Mouse (Mus musculus) heart, adult 9 months (tissue): ENCODE data around the gene Bcl2a1a.
"Not testable (repeated sequence)": the region's sequence is repeated elsewhere in the genome, so short reads cannot be mapped to it uniquely, and the experiment has no call there.

Source experiments
- DNase-seq, 2 experiments: peaks; one replicate each; pipeline ENCODE4 v3.0.0; 2022; ENCODE audit warnings: low spot score in 2 of 2

Bcl2a1a gene

DNA sequence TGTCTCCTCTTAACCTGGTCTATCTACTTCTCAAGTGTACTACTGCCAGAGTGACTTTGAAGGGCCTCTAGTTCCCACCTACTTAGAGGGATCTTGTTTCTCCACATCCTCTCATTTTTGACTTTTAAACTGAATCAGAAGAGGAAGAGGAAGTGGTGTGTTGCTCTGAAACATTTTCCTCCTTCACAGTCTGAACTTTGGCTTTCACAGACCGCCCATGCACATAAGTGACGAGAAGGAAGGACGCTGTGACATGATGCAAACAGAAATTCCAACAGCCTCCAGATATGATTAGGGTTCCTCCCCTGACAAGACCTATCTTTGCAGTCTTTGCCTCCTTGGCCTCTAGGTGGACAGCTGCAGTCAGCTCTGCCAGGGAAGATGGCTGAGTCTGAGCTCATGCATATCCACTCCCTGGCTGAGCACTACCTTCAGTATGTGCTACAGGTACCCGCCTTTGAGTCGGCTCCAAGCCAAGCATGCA, at the start of gene Bcl2a1a:
TSS of gene Bcl2a1a (plus strand) at position 231 of the 484 bp plus-strand sequence.
- not testable (repeated sequence) for DNase-seq

DNA sequence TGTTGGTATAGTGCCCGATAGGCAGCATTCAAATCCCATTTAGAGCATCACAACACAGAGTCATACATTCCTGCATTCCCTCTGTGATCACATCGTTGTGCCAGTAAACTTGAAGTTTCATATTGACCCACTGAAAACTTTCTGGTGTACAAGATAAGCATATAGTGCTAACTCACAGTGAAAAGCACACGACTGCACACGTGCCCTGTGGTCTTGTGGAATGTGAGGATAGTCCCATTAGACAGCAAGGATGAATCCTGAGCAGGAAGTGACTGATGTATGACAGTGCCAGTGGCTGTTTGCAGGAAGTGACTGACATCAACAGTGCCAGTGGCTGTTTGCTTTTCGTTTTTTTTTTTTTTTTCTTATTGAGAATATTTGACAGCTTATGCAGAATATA, 40.1 kb upstream of the Bcl2a1a start:
- not testable (repeated sequence) for DNase-seq

DNA sequence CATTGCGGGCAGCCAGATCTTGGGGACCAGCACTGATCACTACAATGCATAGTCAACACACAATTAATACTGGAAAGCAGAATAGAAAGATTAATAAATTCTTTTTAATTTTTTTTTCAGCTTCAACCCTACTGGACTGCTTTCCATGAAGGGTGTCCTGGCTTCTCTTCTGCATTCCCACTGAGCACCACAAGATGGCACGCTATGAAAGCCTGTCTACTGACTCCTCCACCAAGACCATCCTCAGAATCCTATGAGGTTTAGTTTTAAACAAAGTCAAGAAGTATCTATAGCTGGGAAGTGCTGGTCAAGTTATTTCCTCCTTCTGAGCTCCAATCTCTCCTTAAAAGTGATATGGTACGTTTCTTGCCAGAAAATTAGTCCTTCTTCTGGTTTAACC, 18.4 kb upstream of the Bcl2a1a start:
- not testable (repeated sequence) for DNase-seq

DNA sequence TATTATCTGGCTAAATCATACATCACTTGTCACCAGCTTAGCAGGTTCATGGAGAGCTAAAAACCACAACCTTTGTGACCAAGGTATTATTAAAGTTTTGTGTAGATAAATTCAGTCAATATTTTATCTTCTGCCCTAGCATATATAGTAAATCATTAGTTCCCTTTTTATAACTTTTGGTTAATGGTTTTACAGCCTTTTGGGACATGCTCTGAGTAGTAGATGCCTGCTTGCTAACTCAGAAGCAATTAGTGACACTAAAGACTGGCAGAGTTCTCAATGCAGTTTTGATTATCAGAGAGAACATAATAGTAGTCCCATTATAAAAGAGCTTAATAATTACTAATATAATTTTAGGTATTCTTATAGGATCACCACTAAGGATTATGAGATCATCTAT, 5.2 kb upstream of the Bcl2a1a start:
- not testable (repeated sequence) for DNase-seq

DNA sequence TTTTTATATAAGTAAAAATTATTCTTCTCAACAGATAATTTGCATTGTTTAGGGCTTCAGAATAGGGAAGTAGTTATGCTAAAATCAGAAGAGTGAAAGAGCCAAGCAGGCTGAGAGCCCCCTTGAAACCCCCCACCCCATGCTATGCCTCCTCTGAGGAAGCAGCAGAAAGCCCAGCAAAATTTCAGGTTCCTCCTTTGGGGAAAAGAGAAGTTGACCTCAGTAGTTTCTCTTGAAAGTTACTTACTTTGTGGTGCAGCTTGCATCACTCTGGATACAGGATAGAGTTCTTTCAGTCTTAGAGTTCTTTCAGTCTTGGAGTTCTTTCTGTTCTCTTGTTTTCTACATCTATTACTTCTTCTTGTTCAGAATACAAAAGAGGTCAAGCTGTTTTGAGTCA, 3.5 kb upstream of the Bcl2a1a start:
- DNase-seq, result peak in 1 of 2 experiments; percentile 14

DNA sequence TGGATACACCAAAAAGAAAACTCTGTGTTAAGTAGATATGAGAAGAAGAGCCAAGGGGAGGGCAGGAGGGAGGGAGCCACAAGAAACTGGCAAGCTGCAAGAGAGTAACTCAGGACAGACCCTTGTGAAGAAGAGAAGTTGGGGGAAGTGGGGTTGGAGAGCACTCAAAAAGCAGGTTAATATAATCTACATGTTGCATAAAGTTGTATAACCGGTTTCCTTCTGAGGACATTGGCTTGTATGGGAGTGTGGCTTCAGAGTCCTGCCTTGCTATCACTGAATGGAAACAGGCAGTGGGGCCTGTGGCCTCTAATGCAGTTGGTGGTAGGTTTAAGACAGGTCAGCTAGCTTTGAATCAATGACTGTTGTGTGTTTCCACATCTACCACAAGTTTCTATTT, 1.5 kb upstream of the Bcl2a1a start:
- DNase-seq, result not testable (repeated sequence)

DNA sequence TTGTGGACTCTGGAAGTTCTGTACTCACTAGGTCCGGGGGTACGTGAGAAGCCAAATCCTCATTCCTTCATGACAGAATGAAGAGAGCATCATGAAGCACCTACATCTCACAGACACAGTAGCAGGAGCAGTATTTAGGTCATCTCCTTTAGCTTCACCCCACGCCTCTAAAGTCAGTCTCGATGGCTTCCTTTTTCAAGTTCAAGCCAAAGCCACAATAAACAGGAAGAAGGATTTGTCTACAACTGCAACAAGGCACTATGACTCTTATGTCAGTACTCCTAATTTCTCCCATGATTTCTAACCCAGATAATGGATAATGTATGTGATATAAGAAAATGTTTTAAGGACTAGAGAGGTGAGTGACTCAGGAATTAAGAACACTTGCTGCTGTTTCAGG, 665 bp upstream of the Bcl2a1a start:
- not testable (repeated sequence) for DNase-seq

DNA sequence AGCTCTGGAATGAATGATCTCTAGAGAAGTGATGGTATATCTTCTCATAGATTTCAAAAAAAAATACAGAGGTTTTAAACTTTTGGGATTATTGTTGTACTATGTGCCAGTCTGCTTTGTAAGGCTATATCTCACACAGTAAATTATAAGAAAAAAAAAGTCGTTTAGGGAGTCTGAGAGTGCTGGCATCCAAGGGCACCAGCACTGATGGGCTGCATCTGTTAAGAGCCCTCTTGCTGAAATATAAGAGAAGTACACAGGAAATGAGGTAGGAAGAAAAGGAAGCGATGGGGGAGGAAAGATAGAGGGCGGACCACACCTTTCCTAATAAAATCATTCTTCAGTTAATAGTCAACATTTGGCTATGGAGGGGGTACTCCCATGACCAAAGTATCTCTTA, 2.2 kb downstream of the Bcl2a1a start:
- no peak for DNase-seq

DNA sequence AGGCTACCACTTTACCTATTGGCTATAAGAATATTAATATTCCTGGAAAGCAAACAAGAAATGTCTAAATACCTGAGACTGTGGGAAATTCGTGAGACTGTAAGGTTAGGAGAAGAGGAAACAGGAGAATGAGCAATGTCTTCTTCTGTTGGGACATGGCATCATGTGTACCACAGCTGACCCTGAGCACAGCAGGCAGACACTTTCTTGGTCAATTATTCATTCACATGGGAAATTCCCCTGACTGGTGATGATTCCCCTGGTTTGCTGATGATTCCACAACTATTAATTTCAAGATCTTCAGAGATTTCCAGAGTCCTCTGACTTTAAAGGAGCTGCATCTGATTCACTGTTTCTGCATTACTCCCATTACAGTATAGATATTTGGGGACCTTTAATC, 3.3 kb downstream of the Bcl2a1a start:
- not testable (repeated sequence) for DNase-seq

DNA sequence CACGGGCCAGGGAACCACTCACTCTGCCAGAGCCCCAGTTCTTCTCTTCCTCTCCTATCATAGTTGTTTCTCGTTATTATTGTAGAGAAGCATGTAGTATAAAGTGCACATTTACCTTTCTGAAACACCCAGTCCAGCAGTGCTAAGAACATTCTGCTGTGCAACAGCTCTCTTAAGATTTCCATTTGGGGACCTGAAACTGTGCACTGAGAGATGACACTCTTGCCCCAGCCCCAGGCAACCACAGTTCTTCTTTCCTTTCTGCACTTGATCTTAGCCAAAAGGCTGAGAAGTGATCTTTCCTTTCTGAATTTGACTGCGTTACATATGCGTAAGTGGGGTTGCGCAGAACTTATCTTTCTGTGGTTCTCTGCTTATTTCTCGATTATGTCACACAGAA, 9.8 kb downstream of the Bcl2a1a start:
- DNase-seq, result not testable (repeated sequence)

DNA sequence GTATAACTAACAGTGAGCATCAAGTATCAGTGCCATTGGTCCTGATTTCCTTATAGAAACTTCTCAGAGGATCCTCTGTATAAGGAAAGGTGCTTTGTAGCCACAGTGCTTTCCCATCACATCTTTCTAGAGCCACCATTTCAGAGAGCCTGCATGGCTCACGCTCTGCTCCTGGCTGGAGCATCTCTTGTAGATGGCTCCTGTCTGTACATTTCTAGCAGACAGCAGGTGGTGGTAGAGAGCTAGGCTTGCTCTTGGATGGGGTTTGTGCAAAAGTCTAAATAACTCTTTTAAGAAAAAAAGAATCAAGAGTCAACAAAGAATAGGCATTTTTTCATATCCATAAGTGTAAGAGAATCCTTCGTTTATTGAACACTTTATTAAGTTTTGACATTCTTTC, 12.8 kb downstream of the Bcl2a1a start:
- DNase-seq, result not testable (repeated sequence)

DNA sequence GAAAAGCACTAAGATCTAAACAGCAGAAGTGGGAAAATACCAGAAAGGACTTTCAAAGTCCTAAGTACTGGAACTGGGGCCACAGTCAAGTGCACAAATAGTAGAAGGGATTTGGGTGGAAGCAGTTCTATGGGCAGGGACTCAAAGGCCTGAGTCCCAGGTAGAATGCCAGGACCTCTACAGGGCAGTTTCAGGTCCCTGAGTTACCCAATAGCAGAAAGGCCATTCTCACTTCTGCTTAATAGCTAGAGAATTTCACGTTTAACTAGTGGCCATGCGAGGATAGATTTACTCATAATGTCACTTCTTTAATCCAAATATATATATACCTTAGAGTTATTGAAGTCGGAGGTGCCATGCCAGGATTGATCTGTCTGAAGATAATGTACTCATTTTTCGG, 20.2 kb downstream of the Bcl2a1a start:
- not testable (repeated sequence) for DNase-seq

DNA sequence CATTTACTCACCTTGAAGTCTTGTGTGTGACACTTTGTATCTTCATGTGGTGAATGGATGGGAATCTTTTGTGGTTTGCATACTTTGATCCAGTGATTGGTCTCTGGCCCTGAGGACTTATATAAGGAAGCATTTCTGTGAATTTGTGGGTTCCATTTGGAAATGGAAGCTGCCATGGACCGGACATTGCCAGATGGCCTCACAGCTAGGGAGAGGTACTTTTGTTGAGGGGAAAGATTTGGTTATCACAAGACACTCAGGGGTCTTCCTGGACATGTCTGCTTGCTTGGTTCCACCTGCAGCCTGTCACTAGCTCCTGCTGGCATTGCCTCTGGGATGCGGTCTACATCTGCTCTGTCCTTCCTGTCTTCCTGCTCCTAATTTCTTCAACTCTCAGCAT, 23.1 kb downstream of the Bcl2a1a start:
- not testable (repeated sequence) for DNase-seq

DNA sequence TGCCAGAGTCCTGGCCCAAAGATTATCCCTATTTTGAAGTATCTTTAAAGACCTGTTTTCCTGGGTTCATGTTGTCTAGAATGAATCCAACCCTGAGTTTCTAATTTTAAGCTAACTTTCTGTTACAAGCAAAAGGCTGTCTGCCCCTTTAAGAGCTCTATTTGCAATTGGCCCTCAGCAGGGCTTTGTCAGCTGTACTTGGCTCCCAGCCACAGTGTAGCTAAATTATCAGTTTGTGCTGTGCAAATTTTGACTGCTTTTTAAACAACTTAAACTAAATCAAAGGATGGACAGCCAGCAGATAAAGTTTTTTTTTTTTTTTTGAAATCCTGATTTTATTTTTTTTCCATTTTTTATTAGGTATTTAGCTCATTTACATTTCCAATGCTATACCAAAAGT, 44.8 kb downstream of the Bcl2a1a start:
- DNase-seq, result not testable (repeated sequence)
